Mouse (Mus musculus) heart, embryonic 11.5 days (tissue): ENCODE results near the gene Ankrd53. TPM values are rescaled to one million over a fixed set of nuclear protein-coding genes. Genes with fewer than 3 reads are reported as not detected.
A peak's percentile ranks its signal among the peaks of the same experiment; 100 is the strongest.
"Not testable (repeated sequence)": the region's sequence is repeated elsewhere in the genome, so short reads cannot be mapped to it uniquely, and the experiment has no call there.

ENCODE experiments used
- ATAC-seq: fragments of 200-750 bp; cut with Nextera tagmentation; replicated peaks from 2 replicates; pipeline ENCODE4 v1.8.0; 2017; ENCODE audit warnings: moderate library complexity; ENCODE audit not compliant: insufficient number of reproducible peaks, low FRiP score, low TSS enrichment
- H3K27ac ChIP-seq: fragments of 300-500 bp; sonication (generic); 2 replicates; pipeline ENCODE4 v1.5.1; 2014; ENCODE audit warnings: mild to moderate bottlenecking, low read depth, low read length
- H3K27me3 ChIP-seq: fragments of 300-500 bp; sonication (generic); 2 replicates; pipeline ENCODE4 v1.6.1; 2014; ENCODE audit warnings: mild to moderate bottlenecking, low read length, mixed read lengths; ENCODE audit not compliant: control insufficient read depth, insufficient read depth
- H3K36me3 ChIP-seq: fragments of 300-500 bp; sonication (generic); 2 replicates; pipeline ENCODE4 v1.6.1; 2014; ENCODE audit warnings: mild to moderate bottlenecking, low read length, moderate library complexity, mixed read lengths; ENCODE audit not compliant: control insufficient read depth, insufficient read depth
- H3K4me1 ChIP-seq: fragments of 300-500 bp; sonication (generic); 2 replicates; pipeline ENCODE4 v1.6.1; 2014; ENCODE audit warnings: low read length; ENCODE audit not compliant: control insufficient read depth, insufficient read depth
- H3K4me2 ChIP-seq: fragments of 300-500 bp; sonication (generic); 2 replicates; pipeline ENCODE4 v1.6.1; 2014; ENCODE audit warnings: mild to moderate bottlenecking, moderate library complexity
- H3K4me3 ChIP-seq: fragments of 300-500 bp; sonication (generic); 2 replicates; pipeline ENCODE4 v1.5.1; 2014; ENCODE audit warnings: low read depth, low read length
- H3K9ac ChIP-seq: fragments of 300-500 bp; sonication (generic); 2 replicates; pipeline ENCODE4 v1.6.1; 2014; ENCODE audit warnings: mild to moderate bottlenecking, low read depth, low read length, moderate library complexity
- H3K9me3 ChIP-seq: fragments of 300-500 bp; sonication (generic); replicated peaks from 2 replicates; pipeline ENCODE4 v1.6.1; 2016; ENCODE audit warnings: low read length; ENCODE audit not compliant: control insufficient read depth
- WGBS: fragments of 180-500 bp; shearing (Covaris S2); extraction: QIAGEN DNeasy Blood & Tissue Kit; methylation state at CpG from one replicate; pipeline ENCODE4 v1.1.7; 2014; ENCODE audit not compliant: insufficient replicate concordance; 5-methylcytosine and 5-hydroxymethylcytosine counted together
- polyA plus RNA-seq: library from polyadenylated mRNA; unstranded; fragments of >200 nt; fragmentation: Nextera tagmentation; extraction: Ambion mirVana; gene quantifications from 2 replicates; pipeline ENCODE4 v1.2.1, GENCODE M21; 2014

The Ankrd53 gene
- polyA plus RNA-seq, 1 experiment from 2014 or later, result not detected

- Histone ChIP-seq H3K9ac (peak within 1 kb of the TSS; percentile 91), H3K4me3 (peak within 1 kb of the TSS; percentile 88), H3K4me1 (peaks cover 10% of the 10 kb centered on the region), H3K36me3 (peaks cover 2% of the 10 kb centered on the region), H3K4me2 (peak within 1 kb of the TSS; percentile 90), H3K27me3 (no peaks in the 10 kb centered on the region), H3K9me3 (no peaks in the 10 kb centered on the region), H3K27ac (peak within 1 kb of the TSS; percentile 85)
- peak; percentile 93 for ATAC-seq
- under 1% methylated on average over 45 of the region's 45 CpGs for WGBS
These were observed 13.3 kb downstream of the Ankrd53 start, which contains the start of gene Tex261 for GRCm38 (mm10) chr6:83775638-83776293. Gene Tex261 (minus strand): TSS chr6:83775813.

- Histone ChIP-seq H3K4me1 (peaks cover 10% of the 10 kb centered on the region), H3K4me3 (no peak overlapping the region), H3K27ac (no peak overlapping the region), H3K4me2 (no peak overlapping the region), H3K36me3 (no peaks in the 10 kb centered on the region; the same call in 1 of the 2 replicates), H3K27me3 (no peaks in the 10 kb centered on the region), H3K9ac (no peak overlapping the region), H3K9me3 (no peaks in the 10 kb centered on the region)
- 72% methylated on average over 7 of the region's 7 CpGs for WGBS
- ATAC-seq, result no peak
These were observed 15.9 kb downstream of the Ankrd53 start for GRCm38 (mm10) chr6:83778306-83778705.

- no peak overlapping the region for H3K4me2 ChIP-seq
- H3K9me3 ChIP-seq, result no peaks in the 10 kb centered on the region
- no peaks in the 10 kb centered on the region for H3K36me3 ChIP-seq
- no peak overlapping the region for H3K4me3 ChIP-seq
- no peak for ATAC-seq
- H3K27ac ChIP-seq, result no peak overlapping the region
- H3K9ac ChIP-seq, result no peak overlapping the region
- H3K4me1 ChIP-seq, result peaks cover 8% of the 10 kb centered on the region
- WGBS, result 9% methylated on average over 5 of the region's 5 CpGs
- H3K27me3 ChIP-seq, result no peaks in the 10 kb centered on the region
These were observed 16.6 kb downstream of the Ankrd53 start for GRCm38 (mm10) chr6:83779026-83779425.

- Histone ChIP-seq H3K4me1 (no peaks in the 10 kb centered on the region; the same call in 1 of the 2 replicates), H3K27me3 (no peaks in the 10 kb centered on the region), H3K36me3 (no peaks in the 10 kb centered on the region), H3K4me3 (no peak overlapping the region), H3K9me3 (no peaks in the 10 kb centered on the region), H3K4me2 (no peak overlapping the region), H3K27ac (no peak overlapping the region), H3K9ac (no peak overlapping the region)
- no peak for ATAC-seq
- 60% methylated on average over 3 of the region's 3 CpGs for WGBS
These were observed 24.0 kb downstream of the Ankrd53 start for GRCm38 (mm10) chr6:83786426-83786825.

GRCm38 (mm10) chr6:83788554-83788953 lies 26.1 kb downstream of the Ankrd53 start:
- no peak overlapping the region for H3K27ac ChIP-seq
- H3K4me1 ChIP-seq, result no peaks in the 10 kb centered on the region; the same call in 1 of the 2 replicates
- no peak overlapping the region for H3K4me2 ChIP-seq
- H3K4me3 ChIP-seq, result no peak overlapping the region
- no peaks in the 10 kb centered on the region for H3K9me3 ChIP-seq
- no peak overlapping the region for H3K9ac ChIP-seq
- H3K27me3 ChIP-seq, result no peaks in the 10 kb centered on the region
- no peak for ATAC-seq
- WGBS, result 65% methylated on average over 7 of the region's 7 CpGs
- H3K36me3 ChIP-seq, result no peaks in the 10 kb centered on the region

GRCm38 (mm10) chr6:83790533-83790932 lies 28.1 kb downstream of the Ankrd53 start:
- H3K4me2 ChIP-seq, H3K4me3 ChIP-seq, H3K27me3 ChIP-seq, H3K4me1 ChIP-seq, H3K9ac ChIP-seq, H3K27ac ChIP-seq, H3K36me3 ChIP-seq, H3K9me3 ChIP-seq, ATAC-seq: not testable (repeated sequence)
- 83% methylated on average over 5 of the region's 5 CpGs for WGBS

- Histone ChIP-seq H3K36me3 (no peaks in the 10 kb centered on the region), H3K4me1 (peaks cover 3% of the 10 kb centered on the region; the same call in 1 of the 2 replicates), H3K9me3 (no peaks in the 10 kb centered on the region), H3K9ac (no peak overlapping the region), H3K4me2 (no peak overlapping the region), H3K27me3 (no peaks in the 10 kb centered on the region), H3K4me3 (no peak overlapping the region), H3K27ac (no peak overlapping the region)
- 47% methylated on average over 4 of the region's 4 CpGs for WGBS
- no peak for ATAC-seq
These were observed 28.9 kb downstream of the Ankrd53 start for GRCm38 (mm10) chr6:83791251-83791890.

GRCm38 (mm10) chr6:83794760-83795296 lies 32.4 kb downstream of the Ankrd53 start, which contains the start of gene Nagk:
Gene Nagk (plus strand): TSS chr6:83794982.
- Histone ChIP-seq H3K4me1 (peaks cover 3% of the 10 kb centered on the region; the same call in 1 of the 2 replicates), H3K27ac (peak within 1 kb of the TSS; percentile 97), H3K4me2 (peak within 1 kb of the TSS; percentile 93), H3K9ac (peak within 1 kb of the TSS; percentile 86), H3K36me3 (no peaks in the 10 kb centered on the region), H3K27me3 (no peaks in the 10 kb centered on the region), H3K9me3 (no peaks in the 10 kb centered on the region), H3K4me3 (peak within 1 kb of the TSS; percentile 78)
- WGBS, result under 1% methylated on average over 43 of the region's 43 CpGs
- peak; percentile 92 for ATAC-seq
